Mouse (Mus musculus): Measurements from ENCODE around the gene Rnd2. TPM values are rescaled to one million over a fixed set of nuclear protein-coding genes. Genes with fewer than 3 reads are reported as not detected.

Gene Rnd2
- total and polyA plus RNA-seq, 3 experiments, result 1.4 to 4.5 (median 2.8) TPM

DNA sequence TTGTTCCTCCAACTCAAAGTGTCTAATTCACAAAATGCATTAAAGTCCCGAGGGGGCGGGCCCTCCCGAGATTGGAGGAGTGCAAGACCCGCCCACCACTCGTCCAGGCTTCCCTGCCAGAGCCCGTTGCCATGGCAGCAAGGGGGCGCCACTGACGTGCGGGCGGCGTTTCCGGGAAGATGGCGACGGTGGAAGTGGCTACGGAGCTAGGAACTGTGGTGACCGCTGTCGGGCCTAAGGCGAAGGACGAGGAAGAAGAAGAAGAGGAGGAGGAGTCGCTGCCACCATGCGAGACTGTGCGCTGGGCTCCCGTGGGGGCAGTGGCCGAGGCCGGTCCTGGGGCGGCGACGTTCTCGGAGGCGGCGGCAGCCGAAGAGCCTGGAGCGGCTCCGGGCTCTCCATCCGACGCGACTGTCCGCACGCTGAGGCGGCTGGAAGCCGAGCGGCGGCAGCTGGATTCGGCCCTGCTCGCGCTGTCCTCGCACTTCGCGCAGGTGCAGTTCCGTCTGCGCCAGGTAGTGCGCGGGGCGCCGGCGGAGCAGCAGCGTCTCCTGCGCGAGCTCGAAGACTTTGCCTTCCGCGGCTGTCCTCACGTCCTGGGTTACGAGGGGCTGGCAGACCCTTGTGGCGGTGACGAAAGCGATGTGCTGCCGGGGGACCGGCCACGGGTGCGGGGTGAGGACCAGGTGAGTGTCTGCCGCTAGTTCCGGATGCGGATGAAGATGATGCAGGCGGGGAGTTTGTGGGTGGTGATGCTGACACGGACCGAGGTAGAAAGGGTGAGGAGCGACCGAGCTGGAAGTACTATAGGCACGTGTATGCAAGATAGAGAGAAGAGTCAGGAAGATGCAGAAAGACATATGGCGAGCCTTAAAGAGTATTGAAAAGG is 39.6 kb upstream of the Rnd2 start, which contains the start of the genes Rundc1 and Ptges3l (continued):
- no peak for TF ChIP-seq JUN (IDR thresholded peaks at IDR 0.05; ENCODE audit: insufficient read depth, low read depth, low read length)
- no peak for TF ChIP-seq E2F4 (IDR thresholded peaks at IDR 0.05; ENCODE audit: insufficient replicate concordance, low read depth, low read length)
- peak; percentile 98 for TF ChIP-seq MXI1 (IDR thresholded peaks at IDR 0.05; ENCODE audit: low read depth, low read length)
- peak; percentile 85 for TF ChIP-seq TCF12 (IDR thresholded peaks at IDR 0.05; ENCODE audit: low read depth, low read length)
- peak; percentile 46; the same call in 1 of the 2 replicates for TF ChIP-seq TBP (conservative IDR thresholded peaks at IDR 0.05; ENCODE audit: low read depth, low read length)

DNA sequence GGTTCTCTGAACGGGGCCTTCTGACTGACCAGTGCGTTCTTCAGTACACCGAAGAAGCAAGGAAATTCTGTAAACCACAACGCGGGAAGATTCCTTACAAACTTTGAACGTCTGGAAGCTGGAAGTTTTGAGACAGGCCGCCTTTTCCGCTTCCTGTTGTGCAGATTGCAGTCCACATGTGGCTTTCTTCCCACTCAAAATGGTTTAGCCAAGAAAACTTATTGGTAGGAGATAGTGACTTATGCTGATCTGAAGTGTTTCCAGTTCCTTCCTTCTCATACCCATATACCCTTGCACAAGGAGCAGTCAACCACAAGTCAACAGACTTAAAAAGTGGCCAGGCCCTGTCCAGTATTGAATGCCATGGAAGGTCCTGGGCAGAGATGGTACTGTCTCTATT is 38.6 kb upstream of the Rnd2 start:
- H3K4me3 ChIP-seq (replicated peaks in 1 of 3; ENCODE audit: low read depth in 2 of 3, low read length in 2 of 3, poor library complexity in 1 of 3), result peak overlapping the region; percentile 78 to 92 (median 80)
- dilution Hi-C loops (cut with MboI; ENCODE audit: extremely low pct_ligation_motif_present, extremely low pct_unique_long_range_greater_than_20kb, low sequenced_read_pairs) (no loop called here), in situ Hi-C loops (cut with MboI; ENCODE audit: low pct_ligation_motif_present, low pct_unique_long_range_greater_than_20kb, low sequenced_read_pairs) (no loop called here)
- no peaks in the 10 kb centered on the region for H3K27me3 ChIP-seq (replicated peaks)
- H3K79me2 ChIP-seq (replicated peaks; ENCODE audit: control insufficient read depth, extremely low read depth, insufficient read depth, poor library complexity, severe bottlenecking), result peaks cover 7% of the 10 kb centered on the region
- H3K9ac ChIP-seq (ENCODE audit: insufficient read depth, low read depth), result peak overlapping the region; percentile 60; the same call in 1 of the 2 replicates
- no peak overlapping the region for H3K27ac ChIP-seq (ENCODE audit: insufficient read depth, low read depth)
- no peak for DNase-seq (ENCODE audit: extremely low read depth)
- H3K4me2 ChIP-seq (ENCODE audit: insufficient read depth, low read depth, poor library complexity, severe bottlenecking), result peak overlapping the region; percentile 70
- peaks cover 2% of the 10 kb centered on the region for H3K9me3 ChIP-seq (replicated peaks; ENCODE audit: low read length)
- H3K4me1 ChIP-seq (ENCODE audit: control insufficient read depth in 1 of 2, insufficient read depth in 2 of 2), result peaks cover 11 to 34% of the 10 kb centered on the region in 2 experiments
- TF ChIP-seq TBP (conservative IDR thresholded peaks at IDR 0.05; ENCODE audit: low read depth, low read length), result no peak
- peak; percentile 26; the same call in 1 of the 2 replicates for TF ChIP-seq MXI1 (IDR thresholded peaks at IDR 0.05; ENCODE audit: low read depth, low read length)
- no peak for TF ChIP-seq KAT2A (IDR thresholded peaks at IDR 0.05; ENCODE audit: insufficient replicate concordance, low read length)
- no peak for TF ChIP-seq ETS1 (conservative IDR thresholded peaks at IDR 0.05; ENCODE audit: low read depth, low read length)
- no peak for TF ChIP-seq JUN (IDR thresholded peaks at IDR 0.05; ENCODE audit: insufficient read depth, low read depth, low read length)
- no peak for TF ChIP-seq USF2 (conservative IDR thresholded peaks at IDR 0.05; ENCODE audit: low read depth, low read length)
- peaks cover 13 to 36% of the 10 kb centered on the region in 2 experiments for H3K36me3 ChIP-seq (replicated peaks in 1 of 2; ENCODE audit: control insufficient read depth in 1 of 2, insufficient read depth in 1 of 2, low read length in 1 of 2)

DNA sequence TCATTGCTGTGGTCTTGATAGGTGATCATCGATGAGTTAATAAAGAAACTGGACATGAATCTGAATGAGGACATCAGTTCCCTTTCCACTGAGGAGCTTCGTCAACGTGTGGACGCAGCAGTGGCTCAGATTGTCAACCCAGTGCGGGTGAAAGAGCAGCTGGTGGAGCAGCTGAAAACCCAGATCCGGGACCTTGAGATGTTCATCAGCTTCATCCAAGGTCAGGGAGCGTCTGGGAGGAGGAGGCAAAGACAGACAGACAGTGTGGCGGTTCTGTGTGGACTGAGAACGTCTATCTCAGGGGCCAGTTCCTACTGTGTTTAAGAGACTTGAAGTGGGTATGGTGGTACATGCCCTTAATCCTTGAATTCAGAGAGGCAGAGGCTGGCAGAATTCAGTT is 33.5 kb upstream of the Rnd2 start:
- dilution Hi-C loops (cut with MboI; ENCODE audit: extremely low pct_ligation_motif_present, extremely low pct_unique_long_range_greater_than_20kb, low sequenced_read_pairs) (no loop called here), in situ Hi-C loops (cut with MboI; ENCODE audit: low pct_ligation_motif_present, low pct_unique_long_range_greater_than_20kb, low sequenced_read_pairs) (no loop called here)
- peaks cover 3% of the 10 kb centered on the region; the same call in 1 of the 2 replicates for H3K79me2 ChIP-seq (replicated peaks; ENCODE audit: control insufficient read depth, extremely low read depth, insufficient read depth, poor library complexity, severe bottlenecking)

More for the DNA sequence above, 33.5 kb upstream of the Rnd2 start:
- peaks cover 56 to 82% of the 10 kb centered on the region in 2 experiments for H3K36me3 ChIP-seq (replicated peaks in 1 of 2; ENCODE audit: control insufficient read depth in 1 of 2, insufficient read depth in 1 of 2, low read length in 1 of 2)
- H3K4me1 ChIP-seq (ENCODE audit: control insufficient read depth in 1 of 2, insufficient read depth in 2 of 2), result peaks cover 3 to 11% of the 10 kb centered on the region in 2 experiments; a peak in 2 of 4 replicates
- H3K4me2 ChIP-seq (ENCODE audit: insufficient read depth, low read depth, poor library complexity, severe bottlenecking), result no peak overlapping the region
- peaks cover 2% of the 10 kb centered on the region for H3K9me3 ChIP-seq (replicated peaks; ENCODE audit: low read length)
- no peak overlapping the region for H3K4me3 ChIP-seq (replicated peaks in 1 of 3; ENCODE audit: low read depth in 2 of 3, low read length in 2 of 3, poor library complexity in 1 of 3)
- no peak for DNase-seq (ENCODE audit: extremely low read depth)
- H3K27me3 ChIP-seq (replicated peaks), result no peaks in the 10 kb centered on the region
- H3K9ac ChIP-seq (ENCODE audit: insufficient read depth, low read depth), result no peak overlapping the region
- no peak overlapping the region for H3K27ac ChIP-seq (ENCODE audit: insufficient read depth, low read depth)
- TF ChIP-seq ZNF384 (IDR thresholded peaks at IDR 0.05; ENCODE audit: low read depth, low read length), result no peak
- no peak for TF ChIP-seq CTCF (conservative IDR thresholded peaks at IDR 0.05 in 1 of 2, IDR thresholded peaks at IDR 0.05 in 1 of 2; ENCODE audit: low read depth in 2 of 2, low read length in 2 of 2)
- no peak for TF ChIP-seq MYC (IDR thresholded peaks at IDR 0.05; ENCODE audit: low read depth, low read length)
- TF ChIP-seq NRF1 (IDR thresholded peaks at IDR 0.05; ENCODE audit: low read depth, low read length), result no peak
- TF ChIP-seq KAT2A (IDR thresholded peaks at IDR 0.05; ENCODE audit: insufficient replicate concordance, low read length), result no peak
- no peak for TF ChIP-seq ZC3H11A (IDR thresholded peaks at IDR 0.05; ENCODE audit: low read depth, low read length)
- TF ChIP-seq JUND (conservative IDR thresholded peaks at IDR 0.05; ENCODE audit: low read depth, low read length), result no peak
- TF ChIP-seq MEF2A (IDR thresholded peaks at IDR 0.05; ENCODE audit: borderline replicate concordance, low read depth, low read length), result no peak
